Mouse (Mus musculus) left cerebral cortex, adult 18-20 months (tissue): ENCODE data around the gene Mt3. TPM values are rescaled to one million over a fixed set of nuclear protein-coding genes. Genes with fewer than 3 reads are reported as not detected.
A peak's percentile ranks its signal among the peaks of the same experiment; 100 is the strongest.

ENCODE experiments used
- DNase-seq, 2 experiments: peaks; one replicate each; pipeline ENCODE4 v3.0.0; 2021 to 2022; ENCODE audit warnings: low spot score in 2 of 2, mixed read lengths in 1 of 2
- total RNA-seq, 2 experiments: library from RNA; stranded (reverse); gene quantifications; 2 replicates each; pipeline ENCODE4 v1.2.3; 2021

Gene Mt3
- total RNA-seq, 2 experiments from 2014 or later, result 795 to 921 TPM

DNA sequence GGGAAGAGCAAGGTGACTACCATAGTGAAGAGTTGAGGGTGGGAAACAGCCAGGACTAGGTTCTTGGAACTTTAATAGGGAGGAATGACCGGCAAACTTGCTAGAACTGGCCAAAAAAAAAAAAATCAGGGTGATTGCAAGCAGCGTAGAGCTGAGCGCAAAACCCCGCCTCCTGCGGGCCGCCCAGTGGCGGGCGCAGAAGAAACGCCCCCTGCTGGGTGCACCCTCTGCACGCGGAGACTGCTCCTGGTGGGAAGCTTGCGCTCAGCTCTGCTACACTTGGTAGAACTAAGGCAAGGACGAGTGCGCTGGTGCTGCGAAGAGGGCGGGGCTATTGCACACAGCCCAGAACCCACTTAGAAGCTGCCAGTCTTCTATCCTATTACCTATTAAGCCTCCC is 30.7 kb downstream of the Mt3 start:
- peak; percentile 65 to 70 for DNase-seq

DNA sequence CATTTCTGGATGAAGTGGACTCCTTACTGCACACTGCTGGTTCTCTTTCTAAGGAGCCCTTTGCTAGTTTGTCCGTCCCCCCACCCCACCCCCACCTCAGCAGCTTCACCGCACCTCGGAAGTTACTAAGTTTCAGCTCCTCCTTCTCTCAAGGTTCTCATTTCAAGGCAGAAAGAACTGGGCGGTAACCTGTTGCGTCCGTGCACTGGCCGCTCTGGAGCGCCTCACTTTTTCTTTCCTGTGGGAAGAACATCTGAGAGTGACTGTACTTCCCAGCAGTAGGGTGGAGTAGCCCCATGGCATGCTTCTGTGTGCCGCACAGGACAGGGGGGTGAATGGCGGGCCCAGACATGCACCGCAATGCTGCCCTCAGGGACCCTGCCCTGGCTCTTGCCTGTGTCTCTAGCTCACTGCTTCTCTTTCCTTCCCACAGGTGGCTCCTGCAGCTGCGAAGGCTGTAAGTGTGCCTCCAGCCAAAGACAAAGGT is 32.0 kb downstream of the Mt3 start:
- no peak for DNase-seq

DNA sequence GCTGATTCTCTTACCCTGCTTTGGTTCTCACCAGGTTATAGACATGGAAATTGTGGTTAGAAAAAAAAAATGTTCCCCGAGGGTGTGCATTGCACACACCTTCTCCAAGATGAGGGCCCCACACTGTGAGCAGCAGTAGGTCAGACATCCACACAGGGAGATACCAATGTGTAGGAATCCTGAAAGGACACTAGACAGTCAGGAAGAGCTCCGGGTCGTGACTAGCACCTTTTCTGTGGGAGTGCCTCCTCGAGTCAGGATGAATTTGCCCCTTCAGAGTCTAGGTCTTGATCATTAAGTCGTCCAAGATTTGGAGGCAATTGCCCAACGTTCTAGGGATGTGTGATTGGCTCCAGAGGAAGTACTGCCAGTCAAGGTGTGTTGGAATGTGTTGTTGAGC is 33.4 kb downstream of the Mt3 start:
- no peak for DNase-seq

DNA sequence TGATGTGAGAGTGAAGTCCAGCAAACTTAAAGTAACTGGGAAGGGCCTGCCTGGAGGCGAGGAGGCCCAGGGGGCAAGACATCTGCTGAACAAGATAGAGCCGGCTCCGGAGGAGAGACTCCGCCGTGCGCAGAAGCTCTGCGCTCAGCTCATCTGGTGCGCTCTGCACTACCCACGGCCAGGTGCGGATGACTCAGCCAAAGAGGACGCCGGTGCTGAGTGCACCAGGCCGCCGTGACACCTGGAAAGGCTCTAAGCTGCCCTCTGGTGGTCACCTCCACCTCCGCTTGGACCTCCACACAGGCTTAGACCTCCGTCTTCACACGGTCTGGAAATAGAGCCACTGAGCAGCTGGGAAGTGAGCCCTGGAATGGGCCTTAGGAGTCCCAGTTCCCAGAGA is 34.1 kb downstream of the Mt3 start:
- no peak for DNase-seq

DNA sequence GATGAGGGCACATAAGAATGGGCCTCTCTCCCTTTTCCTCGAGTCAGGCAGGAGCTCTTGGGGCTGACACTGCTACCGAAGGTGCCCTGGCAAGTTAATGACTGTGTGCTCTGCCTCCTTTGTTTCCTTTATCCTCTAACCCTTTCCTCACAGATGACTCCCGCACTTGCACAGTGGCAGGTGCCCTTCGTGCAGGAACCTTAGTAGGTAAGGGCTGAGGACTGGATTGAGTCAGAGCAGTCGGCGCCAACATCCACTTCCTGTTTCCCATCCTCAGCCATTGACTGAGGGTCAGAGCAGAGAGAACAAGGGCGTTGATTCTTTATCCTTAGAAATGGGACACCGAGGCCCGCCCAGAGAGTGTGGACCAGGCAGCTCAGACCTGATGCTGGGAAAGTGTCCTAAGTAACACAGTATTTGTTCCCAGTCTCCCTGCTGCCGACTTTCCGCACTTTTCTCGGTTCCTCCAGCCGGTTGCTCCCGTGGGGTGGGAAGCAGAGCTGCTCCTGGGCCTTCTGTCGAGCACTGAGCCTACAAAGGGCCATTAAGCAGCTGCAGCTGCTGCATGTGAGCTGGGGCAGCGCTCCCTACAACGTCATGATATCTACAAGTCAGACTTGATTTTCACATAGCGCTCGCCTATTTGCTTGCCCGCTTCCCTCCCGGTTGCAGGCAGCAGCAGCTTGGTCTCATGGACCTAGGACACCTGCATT is 35.0 kb downstream of the Mt3 start:
- no peak for DNase-seq

DNA sequence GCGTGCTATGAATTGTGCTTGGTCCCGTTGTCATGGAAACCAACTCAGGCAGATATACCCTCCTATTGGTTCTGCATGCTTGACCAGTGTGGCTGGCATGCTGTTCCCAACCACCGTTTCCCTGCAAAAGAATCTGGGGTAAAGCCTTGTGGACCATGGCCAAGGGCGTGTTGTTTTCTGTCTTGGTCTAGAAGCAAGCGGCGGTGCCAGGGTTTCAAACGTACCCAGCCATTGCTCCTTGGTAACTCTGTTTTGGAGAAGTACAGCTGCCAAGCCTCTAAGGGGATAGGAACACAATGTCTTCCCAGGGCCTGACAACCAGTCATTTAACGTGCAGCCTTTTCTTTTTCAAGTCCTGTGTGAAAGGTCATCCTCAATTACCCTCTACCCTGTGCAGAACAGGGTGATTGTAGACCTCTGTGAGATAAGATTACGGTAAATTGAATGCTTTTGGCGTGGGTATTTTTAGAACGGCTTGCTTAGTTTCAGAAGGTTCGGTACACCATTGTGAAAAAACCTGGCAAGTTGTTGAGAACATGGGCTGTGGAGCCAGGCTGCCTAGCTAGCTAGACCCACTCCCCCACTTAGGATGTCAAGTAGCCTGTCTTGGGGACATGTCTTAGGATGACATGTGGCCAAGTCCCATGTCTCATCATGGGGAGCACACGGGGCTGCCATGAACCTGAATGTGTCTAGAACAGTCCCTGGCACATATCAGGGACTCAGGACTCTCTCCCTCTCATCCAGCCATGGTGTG is 37.0 kb downstream of the Mt3 start:
- peak in 1 of 2 experiments; percentile 49 for DNase-seq

DNA sequence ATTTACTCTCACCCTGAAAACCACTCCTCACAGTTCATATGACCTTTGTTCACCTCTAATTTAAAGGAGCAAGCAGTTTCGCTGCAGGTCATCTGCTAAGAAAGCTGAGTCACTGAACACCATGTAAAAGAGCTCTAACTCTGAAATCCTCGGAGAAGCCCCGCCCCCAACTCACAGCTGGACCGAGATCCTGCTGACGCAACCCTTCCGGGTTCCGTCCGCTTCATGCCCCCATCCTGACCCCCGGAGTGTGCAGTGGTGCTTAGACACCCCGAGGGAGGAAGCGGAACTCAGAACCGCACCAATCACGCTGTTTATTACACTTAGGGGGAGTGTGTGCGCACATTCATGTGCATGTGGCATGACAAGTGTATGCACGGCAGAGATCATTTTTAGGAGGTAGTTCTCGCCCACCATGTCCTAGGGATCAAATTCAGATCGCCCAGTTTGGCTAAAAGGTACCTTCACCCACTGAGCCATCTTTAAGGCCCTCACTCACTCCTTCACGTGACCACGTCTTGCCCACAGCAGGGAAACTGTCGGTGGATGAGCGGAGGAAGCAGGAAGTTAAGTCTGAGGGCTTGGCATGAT is 38.8 kb downstream of the Mt3 start:
- no peak for DNase-seq

DNA sequence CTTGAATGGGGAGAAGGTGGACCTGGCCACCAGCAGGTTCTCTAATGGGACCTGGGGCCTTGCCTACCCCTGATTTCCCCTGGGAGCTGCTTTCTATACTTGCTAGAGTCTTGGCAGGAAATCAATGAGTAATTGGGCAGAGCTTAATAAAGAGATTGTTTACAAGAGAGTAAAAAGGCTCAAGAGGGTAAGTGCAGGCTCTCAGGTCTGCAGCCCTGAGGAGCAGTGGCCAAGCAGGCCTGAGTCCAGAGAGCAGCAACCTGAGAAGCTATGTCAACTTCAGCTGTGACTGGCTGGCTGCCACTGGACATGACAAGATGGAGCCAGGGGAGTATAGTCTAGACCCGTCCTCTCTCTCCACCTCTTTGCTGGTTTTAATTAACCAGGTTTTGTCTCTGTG is 40.5 kb downstream of the Mt3 start:
- no peak for DNase-seq

DNA sequence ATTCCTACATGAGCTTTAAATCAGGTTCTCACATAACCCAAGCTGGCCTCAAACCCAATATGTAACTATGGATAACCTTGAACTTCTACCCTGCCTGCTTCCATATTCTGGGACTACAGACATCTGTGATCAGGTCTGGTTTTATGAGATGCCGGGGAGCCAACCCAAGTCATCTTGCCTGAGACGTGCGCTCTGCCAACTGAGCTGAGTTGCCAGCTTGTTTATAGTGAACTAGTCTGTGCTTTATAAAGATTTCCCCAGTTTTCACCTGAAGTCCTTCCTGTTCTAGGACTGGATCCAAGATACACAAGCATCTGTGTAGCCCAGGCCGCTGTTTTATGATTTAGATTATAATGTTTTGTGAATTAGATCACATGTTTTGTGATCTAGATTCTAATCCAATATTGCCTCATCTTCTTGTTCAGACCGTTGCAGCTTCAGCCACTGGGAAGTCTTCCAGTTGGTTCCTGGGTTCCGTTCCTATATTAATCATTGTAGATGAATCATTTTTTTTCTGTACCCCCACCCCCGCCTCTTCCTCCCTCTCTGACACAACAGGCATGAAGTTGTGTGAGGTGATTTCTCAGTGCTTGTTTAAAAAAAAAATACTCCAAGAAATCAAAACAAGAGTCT is 42.3 kb downstream of the Mt3 start:
- DNase-seq, result no peak

DNA sequence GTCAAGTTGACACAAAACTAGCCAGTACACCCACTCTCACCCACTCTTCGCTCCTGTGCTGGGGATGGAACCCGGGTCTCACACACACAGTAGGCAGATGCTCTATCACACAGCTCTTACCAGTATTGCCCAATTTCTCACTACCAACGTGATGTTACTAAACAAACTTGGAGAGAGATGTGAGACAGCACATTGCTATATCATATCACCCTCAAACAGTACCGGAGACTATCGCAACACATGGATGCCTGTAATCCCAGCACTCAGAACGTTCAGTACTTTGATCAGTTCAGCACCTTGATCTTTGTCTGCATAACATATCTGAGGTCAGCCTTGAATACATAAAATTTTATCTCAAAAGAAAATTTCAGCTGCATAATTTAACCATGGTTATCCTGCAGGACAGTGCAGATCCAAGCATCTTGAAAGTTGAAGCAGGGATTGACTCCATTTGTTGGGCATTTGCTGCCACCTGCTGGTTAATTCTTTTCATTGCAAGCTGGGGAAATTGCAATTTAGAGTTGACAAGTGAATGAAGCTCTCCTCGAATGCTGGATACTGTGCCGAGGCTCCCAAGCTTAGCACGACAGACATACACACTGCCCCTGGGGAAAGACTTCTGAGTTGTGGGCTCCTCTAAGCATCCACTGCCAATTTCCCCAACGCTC is 46.9 kb downstream of the Mt3 start:
- DNase-seq, result peak; percentile 70 to 72

Other genes with a start within 250 kb of the Mt3 start
- gene Amfr, start 139.8 kb upstream of the Mt3 start, total RNA-seq, result 100 to 1,000 TPM; 117 to 130 TPM
- gene Nudt21, start 115.6 kb upstream of the Mt3 start, total RNA-seq, result 10 to 100 TPM; 44.0 to 50.6 TPM
- 100 to 1,000 TPM; 107 to 120 TPM for gene Ogfod1, start 115.4 kb upstream of the Mt3 start, total RNA-seq
- gene Bbs2, start 53.7 kb upstream of the Mt3 start, total RNA-seq, result 10 to 100 TPM; 28.2 to 30.4 TPM
- gene Mt4, start 15.4 kb upstream of the Mt3 start, total RNA-seq, result not detected
- 100 to 1,000 TPM; 215 to 228 TPM for gene Mt2, start 20.1 kb downstream of the Mt3 start, total RNA-seq
- gene Mt1, start 26.5 kb downstream of the Mt3 start, total RNA-seq, result 100 to 1,000 TPM; 333 to 422 TPM
- gene Nup93, start 62.0 kb downstream of the Mt3 start, total RNA-seq, result 10 to 100 TPM; 40.5 to 46.5 TPM
- gene Slc12a3, start 176.6 kb downstream of the Mt3 start, total RNA-seq, result under 1 TPM; 0.28 to 0.59 TPM
- 10 to 100 TPM; 72.2 to 82.2 TPM for gene Herpud1, start 233.8 kb downstream of the Mt3 start, total RNA-seq